Mouse (Mus musculus) NIH3T3 (cell line): Measurements from ENCODE around the gene Abhd17a.

ENCODE experiments used
- DNase-seq: peaks from one replicate; pipeline ENCODE4 v3.0.0-alpha.2; 2012; ENCODE audit warnings: low read depth

The Abhd17a gene

DNA sequence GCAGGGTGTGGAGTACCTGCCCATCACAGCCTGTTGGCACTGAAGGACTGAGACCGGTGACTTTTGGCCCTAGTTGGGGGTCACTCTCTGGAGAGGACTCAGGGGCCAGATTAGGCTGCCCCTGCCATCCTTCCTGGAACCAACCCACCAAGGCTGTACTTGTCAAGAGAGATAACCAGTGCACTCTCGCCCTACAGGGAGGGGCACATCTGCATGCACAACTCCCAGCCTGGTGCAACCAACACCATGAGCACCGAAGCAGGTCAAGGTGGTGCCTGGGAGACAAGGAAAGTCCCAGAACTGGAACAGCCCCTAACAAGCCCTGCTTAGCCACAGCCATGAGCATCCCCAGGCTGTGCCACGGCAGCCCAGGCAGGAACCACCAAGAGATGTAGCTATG lies 43.2 kb downstream of the Abhd17a start:
- DNase-seq, result no peak

DNA sequence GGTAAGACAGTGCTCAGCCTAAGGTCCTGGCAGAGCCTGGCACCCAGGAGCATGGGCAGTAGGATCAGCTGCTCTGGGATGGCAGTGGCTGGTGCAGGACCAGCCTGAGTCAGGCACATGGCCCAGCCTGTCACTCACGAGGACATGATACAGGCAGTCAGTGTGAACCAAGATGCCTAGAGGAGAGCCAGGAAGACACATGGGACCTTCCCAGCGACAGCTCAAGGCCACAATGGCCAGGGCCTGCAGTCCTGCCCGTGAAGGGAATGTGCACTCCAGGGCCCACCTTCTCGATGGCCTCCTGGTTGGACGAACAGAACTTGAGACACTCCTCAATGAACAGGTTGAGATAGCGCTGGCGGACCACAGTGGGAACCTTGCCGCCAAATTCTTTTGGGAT lies 44.6 kb downstream of the Abhd17a start:
- no peak for DNase-seq

DNA sequence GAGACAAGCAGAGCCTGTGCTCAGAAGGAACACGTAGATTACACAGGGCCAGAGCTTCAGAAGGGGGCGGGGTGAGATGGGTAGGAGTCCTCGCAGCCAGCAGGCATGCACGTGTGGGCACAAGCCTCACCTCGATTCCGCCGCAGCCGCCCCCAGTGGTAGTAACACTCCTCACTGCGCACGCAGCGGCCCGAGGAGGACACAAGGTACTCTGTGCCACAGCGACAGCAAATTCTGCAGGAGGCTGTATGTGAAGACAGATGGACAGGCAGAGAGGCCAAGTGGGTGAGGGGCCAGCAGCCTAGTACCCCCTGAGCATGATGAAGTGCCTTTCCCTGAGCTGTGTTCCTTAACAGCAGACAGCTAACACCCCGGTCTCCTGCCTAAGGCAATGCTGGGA lies 46.3 kb downstream of the Abhd17a start:
- DNase-seq, result no peak

DNA sequence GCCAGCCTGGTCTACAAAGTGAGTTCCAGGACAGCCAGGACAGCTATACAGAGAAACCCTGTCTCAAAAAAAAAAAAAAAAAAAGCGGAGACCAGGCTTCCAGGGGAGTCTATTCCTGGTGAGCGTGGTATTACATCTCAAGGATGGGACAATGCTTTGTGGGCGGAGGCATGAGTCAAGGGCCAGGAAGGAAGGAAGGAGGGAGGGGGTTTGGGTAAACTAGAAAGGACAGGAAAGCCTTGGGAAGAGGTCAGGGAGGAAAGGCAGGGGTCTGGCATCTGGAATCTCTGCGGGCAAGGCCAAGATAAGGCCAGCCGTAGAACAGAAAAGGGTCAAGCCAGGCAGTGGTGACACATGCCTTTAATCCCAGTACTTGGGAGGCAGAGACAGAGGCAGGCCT lies 50.6 kb downstream of the Abhd17a start:
- no peak for DNase-seq

DNA sequence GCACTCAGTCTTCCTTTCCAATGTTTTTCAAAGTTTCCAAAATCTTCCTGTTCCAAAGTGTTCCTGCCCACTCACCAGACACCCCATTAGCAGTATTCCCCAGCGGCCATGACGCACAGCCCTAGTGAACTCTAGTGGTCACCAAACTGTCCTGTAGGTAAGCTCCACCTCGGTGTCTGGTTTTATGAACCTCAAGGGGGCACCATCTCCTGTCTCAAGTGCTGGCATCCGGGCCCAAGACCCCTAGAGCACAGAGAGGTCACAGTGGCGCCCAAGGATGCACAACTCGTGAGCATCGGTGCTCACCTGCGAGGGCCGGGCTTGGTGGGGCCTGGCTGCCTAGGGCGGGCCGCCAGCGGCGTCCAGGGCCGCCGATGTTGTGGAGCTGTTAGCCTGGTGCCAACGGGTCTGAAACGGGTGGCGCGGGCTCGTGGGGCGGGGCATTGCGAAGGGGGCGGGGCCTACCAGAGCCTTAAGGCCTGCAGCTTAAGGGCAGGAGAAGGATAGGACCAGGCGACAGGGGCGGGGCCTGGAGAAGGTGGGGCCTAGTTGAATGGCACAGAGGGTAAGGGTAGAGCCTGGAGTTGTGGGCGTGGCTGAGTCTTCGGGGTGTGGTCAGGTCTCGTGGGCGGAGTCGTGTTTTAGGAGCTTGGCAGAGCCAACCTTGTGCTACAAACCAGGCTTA lies 51.3 kb downstream of the Abhd17a start, which contains the start of gene Atp8b3:
TSS of gene Atp8b3 (minus strand) at position 415 of the 685 bp plus-strand sequence.
- DNase-seq, result peak; percentile 41

DNA sequence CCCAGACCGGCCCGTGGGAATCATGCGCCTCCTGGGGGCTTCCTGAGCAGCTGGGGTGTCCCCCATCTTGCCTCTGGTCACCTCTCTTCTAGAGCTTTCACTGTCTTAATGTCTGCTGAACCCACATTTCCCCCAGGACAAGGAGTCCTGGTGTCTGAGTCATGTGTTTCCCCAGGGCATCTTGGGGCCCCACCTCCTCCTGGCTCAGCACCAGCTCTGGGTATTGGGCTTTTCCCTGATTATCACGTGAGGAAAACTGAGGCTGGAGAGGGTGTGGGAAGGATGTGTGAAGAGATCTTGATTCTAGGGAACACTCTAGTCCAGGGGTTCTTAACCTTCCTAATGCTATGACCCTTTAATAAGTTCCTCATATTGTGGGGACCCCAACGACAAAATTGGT lies 52.0 kb downstream of the Abhd17a start:
- peak; percentile 82 for DNase-seq

DNA sequence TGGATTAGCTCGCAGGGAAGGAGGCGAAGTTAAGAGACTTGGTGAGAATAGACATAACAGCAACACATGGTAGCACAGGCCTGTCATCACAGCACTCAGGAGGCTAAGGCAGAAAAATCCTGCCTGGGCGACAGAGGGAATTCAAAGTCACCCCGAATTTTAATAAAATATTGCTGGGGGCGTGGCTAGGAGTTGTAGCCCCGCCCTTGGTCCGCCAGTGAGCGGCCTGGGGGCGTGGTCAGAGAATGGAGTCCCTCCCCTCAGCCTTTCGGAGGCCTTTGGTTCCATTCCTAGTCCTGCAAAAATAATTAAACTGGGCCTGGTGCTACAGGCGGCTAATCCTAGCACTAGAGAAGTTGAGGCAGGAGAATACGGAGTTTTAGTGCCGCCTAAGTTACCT lies 54.4 kb downstream of the Abhd17a start:
- no peak for DNase-seq

DNA sequence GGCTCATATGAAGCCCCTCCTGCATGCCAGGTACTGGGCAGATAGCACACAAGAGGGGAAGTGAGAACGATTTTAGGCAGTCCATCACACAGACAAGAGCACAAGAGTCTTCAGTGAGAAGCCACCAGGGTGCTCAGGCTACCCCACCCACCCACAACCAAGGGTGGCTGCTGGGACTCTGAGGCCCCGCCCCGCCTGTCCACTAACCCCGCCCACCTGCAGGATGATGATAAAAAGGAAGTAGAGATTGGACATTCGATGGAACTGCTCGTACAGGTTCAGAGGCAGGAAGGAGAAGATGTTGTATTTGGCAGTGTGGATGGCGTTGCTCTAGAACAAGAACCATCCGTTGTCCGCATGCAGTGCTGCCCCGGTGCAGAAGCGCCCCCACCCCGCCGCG lies 55.1 kb downstream of the Abhd17a start:
- DNase-seq, result no peak

DNA sequence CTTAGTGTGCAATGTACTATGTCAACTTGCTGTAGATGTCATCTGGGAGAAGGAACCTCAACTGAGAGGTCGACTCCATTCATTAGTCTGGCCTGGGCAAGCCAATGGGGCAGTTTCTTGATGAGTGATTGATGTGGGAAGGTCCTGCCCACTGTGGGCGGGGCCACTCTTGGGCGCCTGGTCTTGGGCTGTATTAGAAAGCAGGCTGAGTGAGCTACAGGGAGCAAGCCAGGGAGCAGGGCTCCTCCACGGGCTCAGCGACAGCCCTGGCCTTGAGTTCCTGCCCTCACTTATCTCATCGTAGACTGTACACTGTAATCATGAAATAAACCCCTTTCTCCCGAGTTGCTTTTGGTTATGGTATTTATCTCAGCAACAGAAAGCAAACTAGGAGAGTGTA lies 56.4 kb downstream of the Abhd17a start:
- DNase-seq, result peak; percentile 43
